Mouse (Mus musculus): ENCODE results near the gene Serinc4. TPM values are rescaled to one million over a fixed set of nuclear protein-coding genes. Genes with fewer than 3 reads are reported as not detected.

Gene Serinc4
- polyA plus RNA-seq, 1 experiment from 2014 or later: 1.3 TPM

GRCm38 (mm10) chr2:121445117-121445516, 11.5 kb downstream of the Serinc4 start:
- ATAC-seq (ENCODE audit: low FRiP score, low read depth): no peak
- H3K9me3 ChIP-seq: no peaks in the 10 kb centered on the region
- no peak overlapping the region for H3K27ac ChIP-seq (replicated peaks)
- H3K9ac ChIP-seq: no peak overlapping the region
- H3K27me3 ChIP-seq: peaks cover 26% of the 10 kb centered on the region
- no peak overlapping the region for H3K4me3 ChIP-seq
- no peak overlapping the region for H3K4me2 ChIP-seq
- H3K36me3 ChIP-seq: no peaks in the 10 kb centered on the region
- 89% methylated on average over 3 of the region's 3 CpGs for WGBS
- H3K4me1 ChIP-seq (replicated peaks): peaks cover 27% of the 10 kb centered on the region

- Histone ChIP-seq H3K9me3 (no peaks in the 10 kb centered on the region), H3K27ac (replicated peaks) (no peak within 1 kb of the TSS), H3K4me1 (replicated peaks) (peaks cover 25% of the 10 kb centered on the region), H3K9ac (no peak within 1 kb of the TSS), H3K4me2 (peak within 1 kb of the TSS; percentile 58; the same call in 1 of the 2 replicates), H3K27me3 (peaks cover 26% of the 10 kb centered on the region), H3K4me3 (no peak within 1 kb of the TSS), H3K36me3 (peaks cover 7% of the 10 kb centered on the region)
- ATAC-seq (ENCODE audit: low FRiP score, low read depth): no peak
- 89% methylated on average over 1 of the region's 1 CpGs for WGBS
Observed at GRCm38 (mm10) chr2:121444178-121444577, 12.4 kb downstream of the Serinc4 start, which contains the start of gene Ell3. Gene Ell3 (minus strand): TSS chr2:121444278.

- Histone ChIP-seq H3K27ac (replicated peaks) (no peak overlapping the region), H3K4me3 (peak overlapping the region; percentile 29), H3K9ac (no peak overlapping the region)
Observed at GRCm38 (mm10) chr2:121443068-121443349, 13.6 kb downstream of the Serinc4 start.

GRCm38 (mm10) chr2:121442259-121443067, 14.1 kb downstream of the Serinc4 start:
- Histone ChIP-seq H3K4me3 (peak overlapping the region; percentile 29), H3K4me1 (replicated peaks) (peaks cover 16% of the 10 kb centered on the region), H3K27me3 (peaks cover 26% of the 10 kb centered on the region), H3K4me2 (peak overlapping the region; percentile 58), H3K9ac (no peak overlapping the region), H3K27ac (replicated peaks) (no peak overlapping the region), H3K9me3 (no peaks in the 10 kb centered on the region), H3K36me3 (peaks cover 24% of the 10 kb centered on the region)
- ATAC-seq (ENCODE audit: low FRiP score, low read depth): peak; percentile 49; the same call in 1 of the 2 replicates
- WGBS: 2% methylated on average over 30 of the region's 30 CpGs

More at GRCm38 (mm10) chr2:121443068-121443349, 13.6 kb downstream of the Serinc4 start:
- H3K36me3 ChIP-seq: peaks cover 19% of the 10 kb centered on the region
- WGBS: 15% methylated on average over 8 of the region's 8 CpGs
- H3K27me3 ChIP-seq: peaks cover 26% of the 10 kb centered on the region
- no peak for ATAC-seq (ENCODE audit: low FRiP score, low read depth)
- no peaks in the 10 kb centered on the region for H3K9me3 ChIP-seq
- peak overlapping the region; percentile 58 for H3K4me2 ChIP-seq
- H3K4me1 ChIP-seq (replicated peaks): peaks cover 19% of the 10 kb centered on the region

- Histone ChIP-seq H3K4me3 (peak overlapping the region; percentile 29), H3K36me3 (peaks cover 31% of the 10 kb centered on the region), H3K27ac (replicated peaks) (no peak overlapping the region), H3K9me3 (no peaks in the 10 kb centered on the region), H3K27me3 (peaks cover 26% of the 10 kb centered on the region), H3K4me1 (replicated peaks) (peaks cover 16% of the 10 kb centered on the region), H3K9ac (no peak overlapping the region), H3K4me2 (peak overlapping the region; percentile 58)
- WGBS: 11% methylated on average over 11 of the region's 11 CpGs
- 0 out of 2 replicates have a peak, but pooled peaks have one; percentile 23 for ATAC-seq (ENCODE audit: low FRiP score, low read depth)
Observed at GRCm38 (mm10) chr2:121441800-121442199, 14.8 kb downstream of the Serinc4 start.

- Histone ChIP-seq H3K27ac (replicated peaks) (no peak overlapping the region), H3K4me1 (replicated peaks) (peaks cover 16% of the 10 kb centered on the region), H3K4me3 (no peak overlapping the region), H3K36me3 (peaks cover 33% of the 10 kb centered on the region), H3K4me2 (no peak overlapping the region), H3K9ac (no peak overlapping the region), H3K9me3 (no peaks in the 10 kb centered on the region), H3K27me3 (peaks cover 26% of the 10 kb centered on the region)
- ATAC-seq (ENCODE audit: low FRiP score, low read depth): no peak
- WGBS: 57% methylated on average over 5 of the region's 5 CpGs
Observed at GRCm38 (mm10) chr2:121440834-121441605, 15.6 kb downstream of the Serinc4 start.

GRCm38 (mm10) chr2:121439746-121440145, 16.8 kb downstream of the Serinc4 start:
- no peaks in the 10 kb centered on the region for H3K9me3 ChIP-seq
- H3K27ac ChIP-seq (replicated peaks): no peak overlapping the region
- H3K4me2 ChIP-seq: no peak overlapping the region
- no peak for ATAC-seq (ENCODE audit: low FRiP score, low read depth)
- H3K4me3 ChIP-seq: no peak overlapping the region
- no peak overlapping the region for H3K9ac ChIP-seq
- peaks cover 26% of the 10 kb centered on the region for H3K27me3 ChIP-seq
- WGBS: 85% methylated on average over 4 of the region's 4 CpGs
- peaks cover 16% of the 10 kb centered on the region for H3K4me1 ChIP-seq (replicated peaks)
- H3K36me3 ChIP-seq: peaks cover 46% of the 10 kb centered on the region

- H3K9ac ChIP-seq: no peak overlapping the region
- no peaks in the 10 kb centered on the region for H3K4me1 ChIP-seq (replicated peaks)
- ATAC-seq (ENCODE audit: low FRiP score, low read depth): no peak
- H3K4me2 ChIP-seq: no peak overlapping the region
- H3K27me3 ChIP-seq: no peaks in the 10 kb centered on the region
- 97% methylated on average over 1 of the region's 1 CpGs for WGBS
- peaks cover 94% of the 10 kb centered on the region for H3K36me3 ChIP-seq
- H3K27ac ChIP-seq (replicated peaks): no peak overlapping the region
- no peak overlapping the region for H3K4me3 ChIP-seq
- H3K9me3 ChIP-seq: no peaks in the 10 kb centered on the region
Observed at GRCm38 (mm10) chr2:121434854-121435253, 21.7 kb downstream of the Serinc4 start.

GRCm38 (mm10) chr2:121425890-121426289, 30.7 kb downstream of the Serinc4 start:
- no peak overlapping the region for H3K9ac ChIP-seq
- H3K27ac ChIP-seq (replicated peaks): no peak overlapping the region
- 95% methylated on average over 2 of the region's 2 CpGs for WGBS
- no peaks in the 10 kb centered on the region for H3K9me3 ChIP-seq
- H3K4me2 ChIP-seq: no peak overlapping the region
- no peak overlapping the region for H3K4me3 ChIP-seq
- H3K4me1 ChIP-seq (replicated peaks): no peaks in the 10 kb centered on the region
- no peak for ATAC-seq (ENCODE audit: low FRiP score, low read depth)
- H3K27me3 ChIP-seq: no peaks in the 10 kb centered on the region
- H3K36me3 ChIP-seq: peaks cover 77% of the 10 kb centered on the region

GRCm38 (mm10) chr2:121423166-121423565, 33.4 kb downstream of the Serinc4 start:
- H3K36me3 ChIP-seq: peaks cover 71% of the 10 kb centered on the region
- H3K9me3 ChIP-seq: no peaks in the 10 kb centered on the region
- no peak for ATAC-seq (ENCODE audit: low FRiP score, low read depth)
- no peak overlapping the region for H3K4me2 ChIP-seq
- H3K27ac ChIP-seq (replicated peaks): no peak overlapping the region
- H3K4me1 ChIP-seq (replicated peaks): 0 out of 2 replicates have a peak, but pooled peaks cover 5% of the 10 kb centered on the region
- H3K27me3 ChIP-seq: no peaks in the 10 kb centered on the region
- H3K9ac ChIP-seq: no peak overlapping the region
- no peak overlapping the region for H3K4me3 ChIP-seq
- WGBS: 91% methylated on average over 2 of the region's 2 CpGs

- ATAC-seq (ENCODE audit: low FRiP score, low read depth): no peak
- Histone ChIP-seq H3K9me3 (no peaks in the 10 kb centered on the region), H3K4me1 (replicated peaks) (peaks cover 36% of the 10 kb centered on the region), H3K4me3 (no peak overlapping the region), H3K27ac (replicated peaks) (no peak overlapping the region), H3K9ac (no peak overlapping the region), H3K4me2 (no peak overlapping the region), H3K36me3 (peaks cover 50% of the 10 kb centered on the region), H3K27me3 (no peaks in the 10 kb centered on the region)
- WGBS: 90% methylated on average over 3 of the region's 3 CpGs
Observed at GRCm38 (mm10) chr2:121418476-121418875, 38.1 kb downstream of the Serinc4 start.

- peaks cover 51% of the 10 kb centered on the region for H3K4me1 ChIP-seq (replicated peaks)
- H3K36me3 ChIP-seq: peaks cover 30% of the 10 kb centered on the region; the same call in 1 of the 2 replicates
- H3K9me3 ChIP-seq: no peaks in the 10 kb centered on the region
- no peak for ATAC-seq (ENCODE audit: low FRiP score, low read depth)
- whole genome bisulfite sequencing: 95% methylated on average over 6 of the region's 6 CpGs
- H3K27me3 ChIP-seq: no peaks in the 10 kb centered on the region
- H3K27ac ChIP-seq (replicated peaks): no peak overlapping the region
- H3K9ac ChIP-seq: no peak overlapping the region
- peak overlapping the region; percentile 70 for H3K4me2 ChIP-seq
- no peak overlapping the region for H3K4me3 ChIP-seq
Observed at GRCm38 (mm10) chr2:121416356-121416755, 40.2 kb downstream of the Serinc4 start.
